Mouse (Mus musculus) heart, postnatal 0 days (tissue): Measurements from ENCODE around the gene Nckap5.

ENCODE experiments used
- CTCF ChIP-seq: IDR thresholded peaks from 2 replicates; pipeline ENCODE4 v1.5.1; 2016; ENCODE audit warnings: antibody characterized with exemption, control low read depth, low read depth
- EP300 ChIP-seq: IDR thresholded peaks from 2 replicates; pipeline ENCODE4 v1.6.1; 2016; ENCODE audit warnings: antibody characterized with exemption, low read depth

GRCm38 (mm10) chr1:125893158-125893557, 937.4 kb downstream of the Nckap5 start:
- TF ChIP-seq CTCF (no peak), EP300 (no peak)
